Mouse (Mus musculus) intestine, embryonic 14.5 days (tissue): Measurements from ENCODE around the gene Cers1. TPM values are rescaled to one million over a fixed set of nuclear protein-coding genes. Genes with fewer than 3 reads are reported as not detected.
A peak's percentile ranks its signal among the peaks of the same experiment; 100 is the strongest.

Experiments
- ATAC-seq: fragments of 200-750 bp; cut with Nextera tagmentation; replicated peaks from 2 replicates; pipeline ENCODE4 v1.8.0; 2017; ENCODE audit warnings: low read depth, moderate number of reproducible peaks, moderate TSS enrichment, moderate library complexity; ENCODE audit not compliant: low FRiP score, low TSS enrichment
- DNase-seq: peaks from one replicate; pipeline ENCODE4 v3.0.0-alpha.2; 2018; ENCODE audit warnings: low spot score
- H3K27ac ChIP-seq: fragments of 300-500 bp; sonication (generic); 2 replicates; pipeline ENCODE4 v1.5.1; 2014; ENCODE audit warnings: low read depth, mild to moderate bottlenecking, control low read depth
- H3K27me3 ChIP-seq: fragments of 300-500 bp; sonication (generic); replicated peaks from 2 replicates; pipeline ENCODE4 v1.6.1; 2014; ENCODE audit warnings: low read length, control low read depth; ENCODE audit not compliant: control insufficient read depth, insufficient read depth
- H3K36me3 ChIP-seq: fragments of 300-500 bp; sonication (generic); 2 replicates; pipeline ENCODE4 v1.6.1; 2014; ENCODE audit warnings: low read length, control low read depth; ENCODE audit not compliant: control insufficient read depth, insufficient read depth
- H3K4me1 ChIP-seq: fragments of 300-500 bp; sonication (generic); replicated peaks from 2 replicates; pipeline ENCODE4 v1.6.1; 2014; ENCODE audit warnings: low read length, control low read depth, mixed read lengths; ENCODE audit not compliant: control insufficient read depth, insufficient read depth
- H3K4me2 ChIP-seq: fragments of 300-500 bp; sonication (generic); 2 replicates; pipeline ENCODE4 v1.6.1; 2014; ENCODE audit warnings: low read length
- H3K4me3 ChIP-seq: fragments of 300-500 bp; sonication (generic); 2 replicates; pipeline ENCODE4 v1.5.1; 2014; ENCODE audit warnings: low read depth, low read length, control low read depth, mixed read lengths
- H3K9ac ChIP-seq: fragments of 300-500 bp; sonication (generic); 2 replicates; pipeline ENCODE4 v1.6.1; 2014; ENCODE audit warnings: mild to moderate bottlenecking, low read length
- H3K9me3 ChIP-seq: fragments of 300-500 bp; sonication (generic); 2 replicates; pipeline ENCODE4 v1.6.1; 2016; ENCODE audit warnings: low read length, control low read depth; ENCODE audit not compliant: control insufficient read depth
- WGBS: fragments of 180-500 bp; shearing (Covaris S2); extraction: QIAGEN DNeasy Blood & Tissue Kit; methylation state at CpG from one replicate; pipeline ENCODE4 v1.1.7; 2014; 5-methylcytosine and 5-hydroxymethylcytosine counted together
- polyA plus RNA-seq: library from polyadenylated mRNA; unstranded; fragments of >200 nt; fragmentation: Nextera tagmentation; extraction: Ambion mirVana; gene quantifications from 2 replicates; pipeline ENCODE4 v1.2.1, GENCODE M21; 2014

The Cers1 gene
- polyA plus RNA-seq, 1 experiment from 2014 or later: 4.6 TPM

- Histone ChIP-seq H3K9me3 (no peaks in the 10 kb centered on the region), H3K4me1 (peaks cover 13% of the 10 kb centered on the region), H3K9ac (no peak overlapping the region), H3K27me3 (peaks cover 74% of the 10 kb centered on the region), H3K4me3 (0 out of 2 replicates have a peak overlapping the region, but pooled peaks have one; percentile 1), H3K36me3 (no peaks in the 10 kb centered on the region), H3K27ac (no peak overlapping the region), H3K4me2 (no peak overlapping the region)
- 7% methylated on average over 37 of the region's 37 CpGs for WGBS
- no peak for ATAC-seq
- no peak for DNase-seq
Observed at GRCm38 (mm10) chr8:70376275-70376741, 60.7 kb downstream of the Cers1 start.

- no peaks in the 10 kb centered on the region for H3K36me3 ChIP-seq
- H3K4me2 ChIP-seq: no peak overlapping the region
- WGBS: 16% methylated on average over 15 of the region's 15 CpGs
Observed at GRCm38 (mm10) chr8:70377049-70377448, 61.5 kb downstream of the Cers1 start.

GRCm38 (mm10) chr8:70380069-70380468 lies 64.5 kb downstream of the Cers1 start:
- WGBS: 79% methylated on average over 12 of the region's 12 CpGs
- no peaks in the 10 kb centered on the region for H3K9me3 ChIP-seq
- DNase-seq (no peak), ATAC-seq (no peak)
- no peak overlapping the region for H3K4me2 ChIP-seq
- no peak overlapping the region for H3K27ac ChIP-seq
- no peak overlapping the region for H3K9ac ChIP-seq
- H3K4me1 ChIP-seq: peaks cover 5% of the 10 kb centered on the region
- peaks cover 40% of the 10 kb centered on the region for H3K27me3 ChIP-seq
- peaks cover 2% of the 10 kb centered on the region; the same call in 1 of the 2 replicates for H3K36me3 ChIP-seq
- no peak overlapping the region for H3K4me3 ChIP-seq

More at GRCm38 (mm10) chr8:70377049-70377448, 61.5 kb downstream of the Cers1 start:
- Histone ChIP-seq H3K27ac (no peak overlapping the region), H3K4me3 (no peak overlapping the region), H3K4me1 (peaks cover 13% of the 10 kb centered on the region), H3K9ac (no peak overlapping the region), H3K9me3 (no peaks in the 10 kb centered on the region), H3K27me3 (peaks cover 70% of the 10 kb centered on the region)
- no peak for DNase-seq
- no peak for ATAC-seq

Other genes with a start within 250 kb of the Cers1 start
- gene Tm6sf2, start 242.9 kb upstream of the Cers1 start, polyA plus RNA-seq: 1.9 and 3.0 TPM in 2 replicates
- not detected in 2 replicates for gene Hapln4, start 232.3 kb upstream of the Cers1 start, polyA plus RNA-seq
- gene Ncan, start 194.9 kb upstream of the Cers1 start, polyA plus RNA-seq: 1.9 TPM in 2 replicates
- 29.5 and 29.9 TPM in 2 replicates for gene Nr2c2ap, start 184.4 kb upstream of the Cers1 start, polyA plus RNA-seq
- 11.6 and 15.1 TPM in 2 replicates for gene Rfxank, start 176.6 kb upstream of the Cers1 start, polyA plus RNA-seq
- gene Borcs8, start 176.3 kb upstream of the Cers1 start, polyA plus RNA-seq: 49.2 and 50.8 TPM in 2 replicates
- gene Mef2b, start 176.1 kb upstream of the Cers1 start, polyA plus RNA-seq: 0.13 and 0.43 TPM in 2 replicates
- gene Tmem161a, start 143.4 kb upstream of the Cers1 start, polyA plus RNA-seq: 44.1 and 50.8 TPM in 2 replicates
- gene Slc25a42, start 103.5 kb upstream of the Cers1 start, polyA plus RNA-seq: 3.9 and 4.0 TPM in 2 replicates
- 28.1 and 31.7 TPM in 2 replicates for gene Sugp2, start 81.5 kb upstream of the Cers1 start, polyA plus RNA-seq
- 24.4 and 25.8 TPM in 2 replicates for gene Armc6, start 81.3 kb upstream of the Cers1 start, polyA plus RNA-seq
- gene Homer3, start 32.9 kb upstream of the Cers1 start, polyA plus RNA-seq: 33.5 and 34.7 TPM in 2 replicates
- gene Ddx49, start 13.3 kb upstream of the Cers1 start, polyA plus RNA-seq: 47.5 and 49.7 TPM in 2 replicates
- gene Cope, start 13.3 kb upstream of the Cers1 start, polyA plus RNA-seq: 331 and 336 TPM in 2 replicates
- 1.8 and 2.1 TPM in 2 replicates for gene Gdf1, start 14.0 kb downstream of the Cers1 start, polyA plus RNA-seq
- gene Upf1, start 37.5 kb downstream of the Cers1 start, polyA plus RNA-seq: 16.6 and 19.4 TPM in 2 replicates
- 0.44 and 0.77 TPM in 2 replicates for gene Comp, start 57.8 kb downstream of the Cers1 start, polyA plus RNA-seq
- gene Crtc1, start 123.8 kb downstream of the Cers1 start, polyA plus RNA-seq: 18.0 and 23.4 TPM in 2 replicates
- gene Klhl26, start 161.2 kb downstream of the Cers1 start, polyA plus RNA-seq: 19.5 and 21.2 TPM in 2 replicates
- 3.7 and 5.1 TPM in 2 replicates for gene Tmem59l, start 171.6 kb downstream of the Cers1 start, polyA plus RNA-seq
- gene Crlf1, start 177.4 kb downstream of the Cers1 start, polyA plus RNA-seq: 1.4 and 1.9 TPM in 2 replicates
- 130 and 136 TPM in 2 replicates for gene Rex1bd, start 191.0 kb downstream of the Cers1 start, polyA plus RNA-seq
- 1,195 and 1,247 TPM in 2 replicates for gene Uba52, start 195.0 kb downstream of the Cers1 start, polyA plus RNA-seq
- gene Fkbp8, start 211.9 kb downstream of the Cers1 start, polyA plus RNA-seq: 271 and 278 TPM in 2 replicates
- gene Kxd1, start 212.2 kb downstream of the Cers1 start, polyA plus RNA-seq: 71.1 and 77.6 TPM in 2 replicates
- 16.6 and 18.5 TPM in 2 replicates for gene Ell, start 223.7 kb downstream of the Cers1 start, polyA plus RNA-seq